Mouse (Mus musculus) frontal cortex, postnatal 10 days (tissue): ENCODE measurements around the gene Nup107.

Source experiments
- DNase-seq, 2 experiments: peaks; one replicate each; pipeline ENCODE4 v3.0.0; 2022; ENCODE audit warnings: low spot score in 2 of 2, mixed read lengths in 1 of 2

The Nup107 gene

DNA sequence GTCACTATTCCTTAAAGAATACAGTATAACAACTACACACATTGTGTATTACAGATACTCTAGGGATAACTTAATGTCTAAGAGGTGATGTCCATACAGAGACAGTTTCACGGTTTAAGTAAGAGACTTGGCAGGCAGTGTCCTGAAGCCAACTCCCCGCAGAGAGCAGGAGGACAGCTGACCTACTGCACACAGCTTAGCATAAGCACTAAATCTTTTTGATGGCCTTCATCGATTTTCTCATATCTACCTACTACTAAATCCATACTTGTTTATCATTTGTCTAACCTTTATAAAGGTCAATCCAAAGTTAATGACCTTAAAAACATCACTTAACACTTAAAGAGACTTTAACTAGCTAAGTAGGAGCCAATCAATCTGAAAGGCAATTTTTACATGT is 89.0 kb downstream of the Nup107 start:
- DNase-seq: no peak

GRCm38 (mm10) chr10:117702024-117702833 is 90.3 kb downstream of the Nup107 start:
- no peak for DNase-seq

- DNase-seq: no peak
Observed at GRCm38 (mm10) chr10:117701034-117701829, 91.3 kb downstream of the Nup107 start.
